Mouse (Mus musculus): ENCODE measurements at regions not wholly inside any gene's neighbourhood (a gene's known extent, or its start where the extent isn't known, plus 50 kb on each side); places are given as distances from the start of the nearest gene placed in this dataset.

- no peaks in the 10 kb centered on the region for H3K27me3 ChIP-seq (ENCODE audit: control insufficient read depth, insufficient read depth, low read length, poor library complexity, severe bottlenecking)
- H3K36me3 ChIP-seq (ENCODE audit: control insufficient read depth, insufficient read depth, low read length, poor library complexity, severe bottlenecking) = no peaks in the 10 kb centered on the region
- DNase-seq (ENCODE audit: low read depth, low spot score) = no peak
These were observed 106.7 kb upstream of the Haao start for GRCm38 (mm10) chr17:83954291-83955057.

GRCm38 (mm10) chr17:83953656-83954055, 105.9 kb upstream of the Haao start:
- DNase-seq (ENCODE audit: low read depth, low spot score) = no peak
- Histone ChIP-seq H3K36me3 (ENCODE audit: control insufficient read depth, insufficient read depth, low read length, poor library complexity, severe bottlenecking) (no peaks in the 10 kb centered on the region), H3K27me3 (ENCODE audit: control insufficient read depth, insufficient read depth, low read length, poor library complexity, severe bottlenecking) (no peaks in the 10 kb centered on the region)

DNA sequence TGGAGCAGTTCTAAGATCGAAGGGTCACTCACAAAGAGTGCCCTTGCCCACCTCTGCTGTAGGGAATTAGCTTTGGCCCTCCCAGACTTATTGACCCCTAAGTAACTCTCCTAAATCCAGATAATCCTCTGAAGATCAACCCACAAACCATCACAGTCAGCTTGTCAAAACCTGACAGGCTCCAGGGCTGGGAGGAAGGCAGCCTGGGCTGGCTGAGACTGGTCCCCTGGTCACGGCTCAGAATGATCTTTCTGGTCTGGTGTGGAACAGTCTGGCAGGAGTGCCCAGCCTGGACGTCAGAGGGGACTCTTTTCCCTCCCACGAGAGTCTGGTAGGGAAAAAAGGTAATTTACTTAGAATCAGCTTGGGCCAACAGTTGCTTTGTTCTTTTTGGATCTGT, 99.0 kb upstream of the Haao start:
- Histone ChIP-seq H3K36me3 (ENCODE audit: control insufficient read depth, insufficient read depth, low read length, poor library complexity, severe bottlenecking) (no peaks in the 10 kb centered on the region), H3K27me3 (ENCODE audit: control insufficient read depth, insufficient read depth, low read length, poor library complexity, severe bottlenecking) (no peaks in the 10 kb centered on the region; the same call in 1 of the 2 replicates)
- no peak for DNase-seq (ENCODE audit: low read depth, low spot score)

DNA sequence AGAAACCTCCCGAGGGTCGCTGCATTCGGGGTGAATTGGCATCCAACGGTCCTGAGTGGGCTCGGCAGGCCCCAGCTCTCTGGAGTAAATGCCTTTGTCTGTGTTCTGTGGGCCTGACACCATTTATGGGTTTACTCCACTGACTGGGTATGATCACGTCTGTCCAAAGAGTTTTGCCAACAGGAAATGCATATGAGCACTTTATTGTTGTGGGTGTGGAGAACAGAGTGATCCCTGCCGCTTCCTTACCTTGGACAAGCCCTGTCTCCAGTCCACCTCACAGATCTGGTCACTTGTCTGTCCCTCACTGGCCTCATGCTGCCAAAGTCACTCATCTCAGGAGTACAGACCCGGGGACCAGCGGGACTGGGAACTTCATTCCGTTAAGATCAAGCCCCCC, 91.6 kb upstream of the Haao start:
- DNase-seq (ENCODE audit: low read depth, low spot score) = no peak
- H3K27me3 ChIP-seq (ENCODE audit: control insufficient read depth, insufficient read depth, low read length, poor library complexity, severe bottlenecking) = no peaks in the 10 kb centered on the region; the same call in 1 of the 2 replicates
- no peaks in the 10 kb centered on the region for H3K36me3 ChIP-seq (ENCODE audit: control insufficient read depth, insufficient read depth, low read length, poor library complexity, severe bottlenecking)

- no peak for DNase-seq (ENCODE audit: low read depth, low spot score)
- H3K36me3 ChIP-seq (ENCODE audit: control insufficient read depth, insufficient read depth, low read length, poor library complexity, severe bottlenecking) = no peaks in the 10 kb centered on the region
- H3K27me3 ChIP-seq (ENCODE audit: control insufficient read depth, insufficient read depth, low read length, poor library complexity, severe bottlenecking) = no peaks in the 10 kb centered on the region; the same call in 1 of the 2 replicates
These were observed 91.0 kb upstream of the Haao start for GRCm38 (mm10) chr17:83938671-83939244.

GRCm38 (mm10) chr17:83937576-83937975, 89.8 kb upstream of the Haao start:
- Histone ChIP-seq H3K27me3 (ENCODE audit: control insufficient read depth, insufficient read depth, low read length, poor library complexity, severe bottlenecking) (no peaks in the 10 kb centered on the region; the same call in 1 of the 2 replicates), H3K36me3 (ENCODE audit: control insufficient read depth, insufficient read depth, low read length, poor library complexity, severe bottlenecking) (no peaks in the 10 kb centered on the region)
- DNase-seq (ENCODE audit: low read depth, low spot score) = no peak

GRCm38 (mm10) chr17:83936677-83937076, 88.9 kb upstream of the Haao start:
- no peak for DNase-seq (ENCODE audit: low read depth, low spot score)
- H3K36me3 ChIP-seq (ENCODE audit: control insufficient read depth, insufficient read depth, low read length, poor library complexity, severe bottlenecking) = no peaks in the 10 kb centered on the region

GRCm38 (mm10) chr17:83935969-83936368, 88.2 kb upstream of the Haao start:
- DNase-seq (ENCODE audit: low read depth, low spot score) = peak; percentile 70
- H3K36me3 ChIP-seq (ENCODE audit: control insufficient read depth, insufficient read depth, low read length, poor library complexity, severe bottlenecking) = no peaks in the 10 kb centered on the region

More at GRCm38 (mm10) chr17:83936677-83937076, 88.9 kb upstream of the Haao start:
- H3K27me3 ChIP-seq (ENCODE audit: control insufficient read depth, insufficient read depth, low read length, poor library complexity, severe bottlenecking) = no peaks in the 10 kb centered on the region

DNA sequence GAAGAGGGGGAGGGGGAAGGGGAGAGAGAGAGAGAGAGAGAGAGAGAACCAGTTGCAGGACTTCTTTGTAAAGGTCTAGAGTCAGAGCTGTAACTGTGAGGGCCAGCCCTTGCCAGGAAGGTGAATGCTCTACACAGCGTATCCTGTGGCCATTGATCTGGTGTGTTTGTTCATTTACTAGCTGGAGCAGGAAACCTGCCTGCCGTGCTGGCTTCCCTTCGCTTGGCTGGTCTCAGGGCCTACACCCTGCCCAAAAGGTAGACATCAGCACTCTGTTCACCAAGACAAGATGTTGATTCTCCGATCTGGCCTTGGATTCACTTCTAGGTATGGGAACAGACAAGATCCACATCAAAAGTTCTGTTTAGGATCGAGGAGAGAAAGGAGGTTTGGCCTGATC, 87.5 kb upstream of the Haao start:
- Histone ChIP-seq H3K27me3 (ENCODE audit: control insufficient read depth, insufficient read depth, low read length, poor library complexity, severe bottlenecking) (no peaks in the 10 kb centered on the region), H3K36me3 (ENCODE audit: control insufficient read depth, insufficient read depth, low read length, poor library complexity, severe bottlenecking) (no peaks in the 10 kb centered on the region)
- peak; percentile 41 for DNase-seq (ENCODE audit: low read depth, low spot score)

More at GRCm38 (mm10) chr17:83935969-83936368, 88.2 kb upstream of the Haao start:
- H3K27me3 ChIP-seq (ENCODE audit: control insufficient read depth, insufficient read depth, low read length, poor library complexity, severe bottlenecking) = no peaks in the 10 kb centered on the region

DNA sequence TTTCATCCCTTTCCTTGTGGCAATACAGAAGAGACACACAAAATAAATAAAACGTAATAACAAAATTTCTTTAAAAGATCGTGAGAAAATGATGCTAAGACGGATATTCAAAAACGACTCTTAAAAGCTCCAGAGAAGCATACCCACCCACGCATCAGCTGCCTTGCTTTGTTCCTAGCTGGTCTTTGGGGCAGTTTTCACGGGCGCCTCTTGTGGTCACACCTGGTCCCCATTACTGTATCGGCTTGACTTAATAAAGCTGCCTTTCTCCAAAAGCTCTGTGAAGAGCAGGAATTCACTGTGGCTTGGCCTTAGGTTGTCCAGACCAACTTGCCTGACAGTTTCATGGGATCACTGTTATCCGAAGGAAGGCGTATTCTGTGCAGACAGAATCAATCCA, 86.0 kb upstream of the Haao start:
- Histone ChIP-seq H3K27me3 (ENCODE audit: control insufficient read depth, insufficient read depth, low read length, poor library complexity, severe bottlenecking) (no peaks in the 10 kb centered on the region), H3K36me3 (ENCODE audit: control insufficient read depth, insufficient read depth, low read length, poor library complexity, severe bottlenecking) (no peaks in the 10 kb centered on the region)
- peak; percentile 51 for DNase-seq (ENCODE audit: low read depth, low spot score)

- no peak for DNase-seq (ENCODE audit: low read depth, low spot score)
- H3K27me3 ChIP-seq (ENCODE audit: control insufficient read depth, insufficient read depth, low read length, poor library complexity, severe bottlenecking) = no peaks in the 10 kb centered on the region
- H3K36me3 ChIP-seq (ENCODE audit: control insufficient read depth, insufficient read depth, low read length, poor library complexity, severe bottlenecking) = no peaks in the 10 kb centered on the region
These were observed 82.6 kb upstream of the Haao start for GRCm38 (mm10) chr17:83930401-83930800.

GRCm38 (mm10) chr17:83927749-83928387, 80.1 kb upstream of the Haao start:
- Histone ChIP-seq H3K36me3 (ENCODE audit: control insufficient read depth, insufficient read depth, low read length, poor library complexity, severe bottlenecking) (no peaks in the 10 kb centered on the region), H3K27me3 (ENCODE audit: control insufficient read depth, insufficient read depth, low read length, poor library complexity, severe bottlenecking) (no peaks in the 10 kb centered on the region)
- DNase-seq (ENCODE audit: low read depth, low spot score) = no peak

- Histone ChIP-seq H3K27me3 (ENCODE audit: control insufficient read depth, insufficient read depth, low read length, poor library complexity, severe bottlenecking) (no peaks in the 10 kb centered on the region), H3K36me3 (ENCODE audit: control insufficient read depth, insufficient read depth, low read length, poor library complexity, severe bottlenecking) (no peaks in the 10 kb centered on the region)
These were observed 76.6 kb upstream of the Haao start for GRCm38 (mm10) chr17:83924259-83924922.

GRCm38 (mm10) chr17:83920894-83921293, 73.1 kb upstream of the Haao start:
- no peak for DNase-seq (ENCODE audit: low read depth, low spot score)
- Histone ChIP-seq H3K36me3 (ENCODE audit: control insufficient read depth, insufficient read depth, low read length, poor library complexity, severe bottlenecking) (no peaks in the 10 kb centered on the region), H3K27me3 (ENCODE audit: control insufficient read depth, insufficient read depth, low read length, poor library complexity, severe bottlenecking) (no peaks in the 10 kb centered on the region)

More at GRCm38 (mm10) chr17:83924259-83924922, 76.6 kb upstream of the Haao start:
- no peak for DNase-seq (ENCODE audit: low read depth, low spot score)

- Histone ChIP-seq H3K27me3 (ENCODE audit: control insufficient read depth, insufficient read depth, low read length, poor library complexity, severe bottlenecking) (no peaks in the 10 kb centered on the region), H3K36me3 (ENCODE audit: control insufficient read depth, insufficient read depth, low read length, poor library complexity, severe bottlenecking) (no peaks in the 10 kb centered on the region)
- DNase-seq (ENCODE audit: low read depth, low spot score) = no peak
These were observed 72.5 kb upstream of the Haao start for GRCm38 (mm10) chr17:83920225-83920624.

Measured in splenic B cell, adult 2 months (primary cell).